Mouse (Mus musculus): ENCODE measurements around the gene Mthfd1.

Gene Mthfd1

GRCm38 (mm10) chr12:76300367-76300766 lies 45.3 kb downstream of the Mthfd1 start:
- no peak for DNase-seq (ENCODE audit: low spot score in 2 of 2)

GRCm38 (mm10) chr12:76303474-76303873 lies 48.4 kb downstream of the Mthfd1 start:
- no peak for DNase-seq (ENCODE audit: low spot score in 2 of 2)

- no peak for DNase-seq (ENCODE audit: low spot score in 2 of 2)
These were observed 49.1 kb downstream of the Mthfd1 start for GRCm38 (mm10) chr12:76304199-76304598.

- no peak for DNase-seq (ENCODE audit: low spot score in 2 of 2)
These were observed 50.0 kb downstream of the Mthfd1 start for GRCm38 (mm10) chr12:76305107-76305506.

DNA sequence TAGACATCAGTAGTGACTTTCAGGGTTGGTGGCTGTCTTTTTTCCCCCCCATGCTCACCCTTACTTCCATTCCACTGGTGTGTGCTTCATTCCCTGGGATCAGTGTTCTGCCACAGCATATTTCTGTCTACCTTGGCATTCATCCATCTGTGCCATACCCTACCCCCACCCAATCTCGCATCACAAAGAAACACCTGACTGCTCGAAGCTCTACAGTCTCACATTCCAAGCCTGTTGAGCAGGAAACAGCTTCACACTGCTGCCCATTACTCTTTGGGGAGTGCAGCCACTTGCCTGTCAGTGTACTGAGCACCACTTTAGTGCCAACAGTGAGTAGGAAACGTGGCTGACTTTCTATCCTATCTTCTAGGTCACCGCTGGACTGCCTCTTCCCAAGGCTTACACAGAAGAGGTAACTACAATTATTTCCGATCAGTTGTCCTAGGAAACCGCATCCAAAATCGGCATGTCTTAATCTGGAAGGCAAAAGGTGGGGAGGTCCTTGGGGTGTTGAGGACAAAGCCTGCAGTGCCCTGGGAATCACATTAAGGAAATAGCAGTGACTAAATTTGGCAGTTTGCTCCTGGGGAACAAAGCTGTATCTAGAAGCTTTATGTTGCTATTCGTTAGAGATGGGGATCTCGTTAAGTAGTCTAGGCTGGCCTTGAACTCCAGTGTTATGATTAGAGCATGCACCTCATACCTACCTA lies 51.9 kb downstream of the Mthfd1 start:
- DNase-seq (ENCODE audit: low spot score in 2 of 2), result peak in 1 of 2 experiments; percentile 73

GRCm38 (mm10) chr12:76307964-76308363 lies 52.9 kb downstream of the Mthfd1 start:
- peak; percentile 60 to 84 for DNase-seq (ENCODE audit: low spot score in 2 of 2)

- no peak for DNase-seq (ENCODE audit: low spot score in 2 of 2)
These were observed 53.3 kb downstream of the Mthfd1 start for GRCm38 (mm10) chr12:76308436-76308835.

GRCm38 (mm10) chr12:76310007-76310406 lies 54.9 kb downstream of the Mthfd1 start:
- DNase-seq (ENCODE audit: low spot score in 2 of 2), result peak in 1 of 2 experiments; percentile 46

DNA sequence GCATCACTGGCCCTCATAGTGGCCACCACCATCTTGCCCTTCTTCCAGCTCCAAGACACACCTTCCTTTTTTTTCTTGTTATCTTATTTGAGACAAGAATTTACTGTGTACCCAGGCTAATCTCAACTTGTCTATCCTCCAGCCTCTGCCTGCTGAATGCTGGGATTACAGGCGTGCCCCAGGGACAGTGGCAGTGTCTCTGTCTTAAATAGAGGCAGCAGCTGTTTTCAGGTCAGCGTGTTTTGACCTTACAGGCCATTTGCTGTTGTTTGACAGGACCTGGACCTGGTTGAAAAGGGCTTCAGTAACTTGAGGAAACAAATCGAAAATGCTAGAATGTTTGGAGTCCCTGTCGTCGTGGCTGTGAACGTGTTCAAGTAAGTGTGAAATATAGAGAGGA lies 55.5 kb downstream of the Mthfd1 start:
- no peak for DNase-seq (ENCODE audit: low spot score in 2 of 2)

DNA sequence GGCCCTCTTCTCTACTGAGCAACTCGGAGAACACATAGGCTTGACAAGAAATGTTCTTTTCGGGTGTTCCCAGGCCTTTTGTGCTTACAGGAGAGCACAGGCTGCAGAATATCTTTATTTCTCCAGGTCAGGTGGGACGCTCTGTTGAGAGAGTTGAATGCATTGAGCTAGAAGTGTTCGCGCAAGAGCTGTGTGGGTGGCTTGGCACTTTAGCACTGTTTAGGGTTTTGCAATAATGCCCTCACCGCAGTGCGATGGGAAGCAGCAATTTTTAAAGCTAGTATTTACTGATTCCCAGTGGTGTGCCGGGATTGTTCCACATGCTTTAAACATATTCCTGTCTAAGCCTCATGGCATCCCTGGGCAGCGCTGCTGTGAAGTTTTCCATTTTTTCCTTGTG lies 56.1 kb downstream of the Mthfd1 start:
- DNase-seq (ENCODE audit: low spot score in 2 of 2), result no peak

DNA sequence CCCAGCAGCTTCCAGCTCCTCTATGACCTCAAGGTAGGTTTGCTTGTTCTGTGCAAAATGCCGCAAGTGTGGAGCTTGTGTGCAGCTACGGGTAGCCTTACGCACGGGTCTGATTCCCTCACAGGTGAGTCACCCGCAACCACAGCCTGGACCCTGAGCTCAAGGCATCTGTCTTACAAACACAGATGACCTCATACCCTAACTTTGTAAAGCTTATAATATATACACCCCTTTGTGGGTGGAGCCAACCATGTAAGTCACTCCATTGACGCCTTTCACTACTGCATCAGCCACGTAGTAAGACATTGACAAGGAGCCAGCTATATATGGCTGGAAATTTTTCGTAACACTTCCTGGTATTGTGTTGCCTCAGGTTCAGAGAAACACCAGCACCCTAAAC lies 56.9 kb downstream of the Mthfd1 start:
- DNase-seq (ENCODE audit: low spot score in 2 of 2), result no peak

DNA sequence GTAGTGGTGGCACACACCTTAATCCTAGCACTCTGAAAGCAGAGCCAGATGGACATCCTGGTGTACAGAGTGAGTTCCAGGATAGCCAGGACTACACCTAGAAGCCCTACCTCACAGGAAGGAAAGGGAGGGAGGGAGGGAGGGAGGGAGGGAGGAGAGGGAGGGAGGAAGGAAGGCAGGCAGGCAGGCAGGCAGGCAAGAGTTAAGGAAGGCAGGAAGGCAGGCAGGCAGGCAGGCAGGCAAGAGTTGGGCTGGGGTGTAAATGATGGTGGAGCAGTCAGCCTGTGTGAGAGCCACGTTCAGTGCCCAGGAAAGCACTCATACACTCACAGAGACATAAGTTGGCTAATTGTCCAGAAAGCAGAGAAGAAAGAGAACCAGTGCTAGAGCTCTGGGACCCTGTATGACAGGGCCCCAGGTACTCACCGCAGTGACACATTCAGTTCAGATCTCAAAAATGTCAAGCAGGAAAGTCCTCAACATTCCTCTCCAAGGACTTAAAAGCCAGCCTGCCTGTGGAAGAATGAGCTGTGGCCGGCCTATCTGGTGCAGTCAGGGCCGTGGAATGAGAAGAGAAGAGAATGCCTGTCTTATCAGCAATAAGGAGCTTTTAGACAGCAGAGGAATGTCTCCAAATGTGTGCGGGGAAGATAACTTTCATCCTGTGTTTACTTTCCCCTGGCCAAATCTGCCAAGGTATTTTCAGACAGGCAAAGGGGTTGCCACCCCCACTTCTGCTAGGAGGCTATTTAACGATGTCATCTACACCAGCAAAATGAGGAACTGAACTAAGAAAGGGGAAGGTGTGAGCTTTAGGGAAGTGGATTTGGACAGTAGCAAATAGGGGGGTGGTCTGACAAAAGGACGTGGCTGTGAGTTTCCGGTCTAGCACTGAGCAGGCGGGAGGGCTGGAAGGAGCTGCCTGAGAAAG lies 63.4 kb downstream of the Mthfd1 start:
- peak in 1 of 2 experiments; percentile 56 for DNase-seq (ENCODE audit: low spot score in 2 of 2)

DNA sequence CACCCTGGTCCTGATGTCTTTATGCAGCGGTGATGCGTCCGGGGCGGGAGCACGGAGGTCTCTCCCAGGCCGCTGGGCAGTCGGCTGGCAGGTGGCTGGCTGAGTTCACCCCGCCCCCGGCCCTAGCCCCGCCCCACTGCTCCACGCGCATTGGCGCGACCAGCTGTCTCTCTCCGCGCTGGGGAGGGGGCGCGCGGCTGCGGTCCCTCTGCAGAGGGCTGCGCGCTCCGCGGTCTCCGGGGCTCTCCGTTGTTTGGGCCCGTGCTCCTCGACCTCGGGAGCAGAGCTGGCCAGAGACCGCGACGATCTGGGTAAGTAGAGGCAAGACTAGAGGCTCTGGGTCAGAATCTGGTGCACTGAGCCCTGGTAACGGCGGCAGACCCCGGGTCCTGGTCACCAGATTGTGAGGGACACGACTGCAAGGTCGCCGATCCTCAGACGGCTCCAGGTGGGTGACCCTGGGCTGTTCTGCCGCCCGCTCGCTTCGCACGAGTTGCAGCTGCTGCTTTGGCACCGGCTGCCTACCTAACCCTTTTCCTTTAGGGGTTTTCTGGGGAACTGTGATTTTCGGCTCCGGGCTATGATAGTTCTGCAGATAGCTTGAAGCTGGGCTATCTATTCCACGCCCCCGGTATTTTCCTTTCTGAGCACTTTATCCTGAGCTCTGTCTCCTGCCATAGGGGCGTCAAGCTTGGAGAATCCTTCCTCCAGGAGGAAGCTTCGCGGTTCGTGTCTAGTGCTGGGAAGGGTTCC lies 69.8 kb downstream of the Mthfd1 start, which contains the start of gene Akap5:
Akap5 (plus strand) TSS at position 213 of the 753 bp plus-strand sequence.
- peak in 1 of 2 experiments; percentile 39 for DNase-seq (ENCODE audit: low spot score in 2 of 2)

DNA sequence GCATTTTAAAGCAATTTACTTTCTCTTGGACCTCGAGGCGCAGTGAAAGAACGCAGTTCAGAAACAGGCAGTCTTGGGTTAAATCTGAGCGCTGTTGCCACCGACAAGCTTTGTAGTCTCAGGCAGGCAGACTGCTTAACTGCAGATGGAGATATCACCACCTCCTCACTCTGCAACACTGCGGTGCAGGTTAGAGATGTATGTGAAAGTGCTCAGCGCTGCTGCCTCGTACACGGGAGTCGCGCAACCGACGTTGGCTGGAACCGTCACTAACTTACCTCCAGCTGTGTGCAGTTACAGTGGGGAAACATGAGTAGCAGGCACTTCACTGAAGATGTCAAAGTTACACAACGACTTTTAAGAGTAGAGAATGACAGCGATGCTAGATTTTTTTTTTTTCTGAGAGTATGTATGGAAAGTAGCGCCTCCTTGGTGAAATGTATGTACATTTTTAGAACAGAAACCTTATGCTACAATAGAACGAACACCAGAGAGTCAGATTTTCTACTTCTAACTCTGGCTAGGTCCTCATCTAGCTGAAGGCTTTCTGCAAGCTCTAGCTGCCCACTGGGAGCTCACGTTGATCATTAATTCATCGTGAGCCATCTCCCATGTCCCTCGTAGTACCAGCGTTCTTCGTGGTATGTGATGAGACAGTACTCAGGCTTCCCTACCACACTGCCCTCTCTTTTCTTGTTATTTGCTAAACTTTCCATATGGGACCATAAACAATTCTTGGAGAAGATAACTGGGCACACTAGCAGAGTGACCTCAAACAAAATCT lies 71.5 kb downstream of the Mthfd1 start:
- no peak for DNase-seq (ENCODE audit: low spot score in 2 of 2)

DNA sequence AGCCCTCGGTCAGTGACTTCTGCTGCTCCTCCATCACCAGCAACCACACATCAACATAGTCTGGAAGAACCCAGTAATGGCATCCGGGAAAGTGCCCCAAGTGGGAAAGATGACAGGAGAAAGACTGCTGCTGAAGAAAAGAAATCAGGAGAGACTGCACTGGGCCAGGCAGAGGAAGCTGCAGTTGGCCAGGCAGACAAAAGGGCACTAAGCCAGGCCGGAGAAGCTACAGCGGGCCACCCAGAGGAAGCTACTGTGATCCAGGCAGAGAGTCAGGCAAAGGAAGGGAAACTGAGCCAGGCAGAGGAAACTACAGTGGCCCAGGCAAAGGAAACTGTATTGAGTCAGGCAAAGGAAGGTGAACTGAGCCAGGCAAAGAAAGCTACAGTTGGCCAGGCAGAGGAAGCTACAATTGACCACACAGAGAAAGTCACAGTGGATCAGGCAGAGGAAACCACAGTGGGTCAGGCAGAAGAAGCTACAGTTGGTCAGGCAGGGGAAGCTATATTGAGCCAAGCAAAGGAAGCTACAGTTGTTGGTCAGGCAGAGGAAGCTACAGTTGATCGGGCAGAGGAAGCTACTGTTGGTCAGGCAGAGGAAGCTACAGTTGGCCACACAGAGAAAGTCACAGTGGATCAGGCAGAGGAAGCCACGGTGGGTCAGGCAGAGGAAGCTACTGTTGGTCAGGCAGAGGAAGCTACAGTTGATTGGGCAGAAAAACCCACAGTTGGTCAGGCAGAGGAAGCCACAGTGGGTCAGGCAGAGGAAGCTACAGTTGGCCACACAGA lies 73.7 kb downstream of the Mthfd1 start:
- no peak for DNase-seq (ENCODE audit: low spot score in 2 of 2)

- no peak for DNase-seq (ENCODE audit: low spot score in 2 of 2)
These were observed 78.6 kb downstream of the Mthfd1 start for GRCm38 (mm10) chr12:76333688-76334087.

DNA sequence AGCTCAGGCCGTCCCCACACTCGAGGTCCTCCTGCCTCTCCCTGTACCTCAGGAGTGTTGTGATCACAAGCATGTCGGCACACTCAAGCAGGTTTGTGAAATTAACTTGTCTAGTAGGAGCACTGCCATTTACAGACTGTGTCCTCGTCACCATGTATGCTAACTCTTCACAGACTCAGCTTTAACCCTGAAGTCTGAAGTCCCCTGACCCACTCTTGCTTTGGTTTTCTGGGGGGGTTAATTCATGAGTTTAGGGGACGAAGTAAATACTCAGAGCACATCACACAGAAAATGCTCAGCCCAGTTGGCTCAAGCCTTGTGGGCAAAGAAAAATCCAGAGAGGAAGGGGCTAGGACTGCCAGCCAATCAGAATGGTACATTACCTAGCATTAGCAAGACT lies 80.5 kb downstream of the Mthfd1 start:
- DNase-seq (ENCODE audit: low spot score in 2 of 2), result no peak

- no peak for DNase-seq (ENCODE audit: low spot score in 2 of 2)
These were observed 81.2 kb downstream of the Mthfd1 start for GRCm38 (mm10) chr12:76336111-76336965.

- DNase-seq (ENCODE audit: low spot score in 2 of 2), result peak in 1 of 2 experiments; percentile 53
These were observed 86.0 kb downstream of the Mthfd1 start for GRCm38 (mm10) chr12:76341080-76341479.

Measured in heart, adult 9 months (tissue).